Mouse (Mus musculus): Measurements from ENCODE around the gene Spag8. TPM values are rescaled to one million over a fixed set of nuclear protein-coding genes. Genes with fewer than 3 reads are reported as not detected.
A peak's percentile ranks its signal among the peaks of the same experiment; 100 is the strongest.

The Spag8 gene
- polyA plus RNA-seq, 1 experiment from 2014 or later = not detected

DNA sequence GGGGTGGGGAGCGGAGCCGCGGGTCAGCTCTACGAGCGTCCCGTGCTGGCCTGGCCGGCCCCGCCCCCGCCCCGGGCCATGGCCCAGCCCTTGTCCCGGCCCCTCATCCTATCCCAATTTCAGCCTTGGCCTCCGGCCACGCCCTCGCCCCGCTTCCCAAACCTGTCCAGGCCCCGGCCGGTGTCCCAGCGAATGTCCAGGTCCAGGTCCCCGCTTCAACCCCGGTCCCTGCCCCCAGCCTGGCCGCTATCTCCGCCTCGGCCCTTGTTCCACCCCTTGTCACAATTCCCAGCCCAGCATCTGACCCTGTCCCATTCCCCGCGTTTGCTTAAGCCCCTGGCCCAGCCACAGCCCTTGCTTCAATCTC, 16.0 kb upstream of the Spag8 start:
- WGBS (ENCODE audit: missing documents) = 1% methylated on average over 25 of the region's 25 CpGs
- H3K36me3 ChIP-seq (ENCODE audit: inconsistent target) = no peaks in the 10 kb centered on the region
- peak overlapping the region; percentile 19; the same call in 1 of the 2 replicates for H3K4me3 ChIP-seq (ENCODE audit: inconsistent target)
- H3K27ac ChIP-seq = no peak overlapping the region
- no peaks in the 10 kb centered on the region for H3K79me2 ChIP-seq (ENCODE audit: inconsistent target)

DNA sequence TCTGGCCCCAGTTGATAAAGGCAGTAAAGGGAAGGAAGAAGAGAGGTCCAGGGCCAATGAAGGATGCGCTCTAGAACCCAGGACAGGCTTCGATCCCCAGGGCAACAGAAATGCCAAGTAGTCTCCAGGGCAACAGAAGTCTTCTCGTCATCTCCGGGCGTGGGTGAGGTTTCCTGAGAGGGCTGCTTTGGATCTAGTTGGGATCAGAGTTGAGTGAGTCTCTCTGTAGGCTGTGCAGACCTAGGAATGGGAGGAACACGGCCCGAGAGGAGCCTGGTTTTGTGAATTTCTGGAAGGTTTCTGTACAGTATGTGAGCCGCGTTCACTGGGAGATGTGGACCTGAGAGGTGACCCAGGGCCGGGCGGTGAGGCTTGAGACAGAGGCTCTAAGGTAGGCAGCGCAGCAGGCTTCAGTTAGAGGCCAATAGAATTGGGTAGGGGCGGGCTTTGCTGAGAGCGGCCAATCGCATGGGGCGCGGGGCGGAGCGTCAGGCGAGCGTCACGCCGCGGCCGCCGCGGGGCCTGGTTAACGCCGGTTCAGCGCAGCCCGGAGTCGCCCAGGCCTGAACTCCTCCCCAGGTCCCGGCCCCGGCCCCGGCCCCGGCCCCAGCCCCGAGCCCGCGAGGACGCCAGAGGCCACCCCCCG, 15.5 kb upstream of the Spag8 start, which contains the start of the genes Tmem8b and Fam221b:
Gene Tmem8b (plus strand): TSS at position 190 of the 646 bp plus-strand sequence.
Gene Fam221b (minus strand): TSS at position 364 of the 646 bp plus-strand sequence.
- peak within 1 kb of the TSS; percentile 19; the same call in 1 of the 2 replicates for H3K4me3 ChIP-seq (ENCODE audit: inconsistent target)
- WGBS (ENCODE audit: missing documents) = 4% methylated on average over 41 of the region's 41 CpGs
- H3K36me3 ChIP-seq (ENCODE audit: inconsistent target) = no peaks in the 10 kb centered on the region
- H3K27ac ChIP-seq = no peak within 1 kb of the TSS
- H3K79me2 ChIP-seq (ENCODE audit: inconsistent target) = no peaks in the 10 kb centered on the region

DNA sequence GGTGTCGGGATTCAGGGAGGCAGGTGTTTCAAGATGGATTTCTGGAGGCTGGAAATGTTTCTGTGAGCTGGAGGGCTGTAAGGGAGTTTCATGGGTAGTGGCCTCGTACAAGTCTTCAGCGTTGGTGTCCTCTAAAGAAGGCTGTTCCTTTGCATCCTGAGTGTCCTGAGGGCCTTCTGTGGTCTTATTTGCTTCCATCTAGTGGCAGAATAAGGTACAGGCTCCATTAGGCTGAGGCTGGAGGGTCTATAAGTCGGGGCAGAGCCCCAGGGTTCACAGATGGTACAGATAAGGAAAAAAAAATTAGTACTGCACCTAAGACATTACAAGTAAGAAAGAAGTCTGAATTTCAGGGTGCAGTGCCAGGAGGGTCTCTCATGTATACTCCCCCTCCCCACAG, 13.0 kb upstream of the Spag8 start:
- Histone ChIP-seq H3K4me3 (ENCODE audit: inconsistent target) (no peak overlapping the region), H3K79me2 (ENCODE audit: inconsistent target) (no peaks in the 10 kb centered on the region), H3K36me3 (ENCODE audit: inconsistent target) (no peaks in the 10 kb centered on the region), H3K27ac (no peak overlapping the region)
- WGBS (ENCODE audit: missing documents) = 24% methylated on average over 4 of the region's 4 CpGs

DNA sequence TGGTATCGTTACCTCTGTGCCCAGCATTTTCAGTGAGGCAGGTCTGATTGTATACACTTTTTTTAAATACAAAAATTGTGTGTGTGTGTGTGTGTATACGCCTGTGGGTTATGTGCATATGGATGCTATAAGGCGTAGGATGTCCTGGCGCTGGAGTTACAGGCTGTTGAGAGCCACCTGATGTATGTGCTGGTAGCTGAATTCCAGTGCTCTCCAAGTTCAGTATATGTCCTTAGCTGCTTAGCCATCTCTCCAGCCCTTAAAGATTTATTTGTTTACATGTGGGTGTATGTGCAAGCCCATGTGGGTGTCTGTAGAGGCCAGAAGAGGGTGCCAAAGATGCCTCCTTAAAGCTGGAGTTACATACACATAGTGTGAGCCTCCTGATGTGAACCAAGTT, 3.8 kb upstream of the Spag8 start:
- Histone ChIP-seq H3K4me3 (ENCODE audit: inconsistent target) (peak overlapping the region; percentile 64; the same call in 1 of the 2 replicates), H3K27ac (no peak overlapping the region), H3K79me2 (ENCODE audit: inconsistent target) (no peaks in the 10 kb centered on the region), H3K36me3 (ENCODE audit: inconsistent target) (no peaks in the 10 kb centered on the region)
- 66% methylated on average over 4 of the region's 4 CpGs for WGBS (ENCODE audit: missing documents)

DNA sequence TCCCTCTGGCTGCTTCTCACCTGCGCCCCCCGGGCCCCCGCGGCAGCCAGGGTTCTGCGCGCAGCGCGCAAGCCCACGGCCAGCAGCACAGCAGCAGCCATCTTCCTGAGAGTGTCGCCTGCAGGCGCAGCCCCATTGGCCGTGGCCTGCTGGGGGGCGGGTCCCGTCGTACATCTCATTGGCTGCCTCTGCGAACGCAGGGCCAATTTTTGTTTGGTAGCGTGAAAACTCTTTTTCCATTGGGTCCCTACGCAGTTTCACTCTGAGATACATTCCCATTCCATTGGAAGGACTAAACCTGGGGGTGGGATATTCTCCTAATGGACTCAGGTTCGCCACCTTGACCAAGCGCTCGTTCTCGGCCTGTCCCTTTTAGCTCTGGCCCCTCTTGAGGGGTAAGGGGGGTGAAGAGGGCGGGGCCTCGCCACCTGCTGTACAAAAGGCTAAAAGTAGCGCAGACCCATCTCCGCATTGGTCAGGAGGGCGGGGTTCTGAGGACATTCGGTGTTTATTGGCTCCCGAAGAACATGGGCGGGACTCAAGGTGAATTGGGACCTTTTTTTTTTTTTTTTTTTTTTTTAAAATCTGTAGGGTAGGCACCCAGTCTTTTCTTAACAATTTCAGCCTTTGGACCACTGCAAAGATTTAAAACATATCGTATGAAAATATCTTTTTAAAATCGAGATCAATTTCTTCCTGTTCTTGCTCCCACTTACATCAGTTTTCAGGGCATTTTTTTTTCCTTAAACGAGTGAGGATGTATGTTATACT, 3.1 kb upstream of the Spag8 start, which contains the start of gene Hint2:
Gene Hint2 (minus strand): TSS at position 128 of the 771 bp plus-strand sequence.
- 1% methylated on average over 34 of the region's 34 CpGs for WGBS (ENCODE audit: missing documents)
- Histone ChIP-seq H3K79me2 (ENCODE audit: inconsistent target) (no peaks in the 10 kb centered on the region), H3K27ac (no peak within 1 kb of the TSS), H3K4me3 (ENCODE audit: inconsistent target) (peak within 1 kb of the TSS; percentile 64), H3K36me3 (ENCODE audit: inconsistent target) (no peaks in the 10 kb centered on the region)

DNA sequence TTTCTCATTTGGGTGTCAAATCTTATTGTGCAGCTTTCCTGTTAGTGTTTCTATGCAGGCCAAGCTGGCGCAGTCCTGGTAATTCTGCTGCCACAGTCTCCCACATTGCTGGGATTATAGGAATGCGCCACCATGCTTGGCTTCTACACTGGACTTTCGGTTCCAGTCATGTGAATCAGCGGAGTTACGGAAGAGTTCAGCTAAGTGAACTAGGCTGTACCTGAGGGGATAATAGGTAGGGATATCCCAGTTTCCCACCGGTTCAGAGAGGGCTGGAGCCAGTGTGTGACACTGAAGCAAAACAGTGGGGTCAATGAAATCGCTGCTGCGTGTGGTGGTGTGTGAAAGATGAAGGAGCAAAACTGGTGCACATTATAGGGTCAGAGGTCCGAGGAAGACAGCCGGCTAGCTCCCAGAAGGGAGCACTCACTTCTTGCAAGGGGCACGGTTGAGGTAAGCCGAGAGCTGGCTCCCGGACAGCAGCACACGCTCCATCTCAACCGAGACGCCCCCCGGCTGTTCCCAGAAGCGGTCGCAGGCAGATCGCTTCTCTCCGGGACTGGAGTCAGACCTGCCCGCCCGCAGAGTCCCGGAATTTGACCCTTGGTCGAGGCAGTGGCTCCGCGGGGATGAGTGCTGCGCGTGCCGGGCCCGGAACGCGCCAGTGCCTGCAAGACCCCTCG, 2.4 kb upstream of the Spag8 start:
- H3K79me2 ChIP-seq (ENCODE audit: inconsistent target) = no peaks in the 10 kb centered on the region
- no peak overlapping the region for H3K27ac ChIP-seq
- H3K4me3 ChIP-seq (ENCODE audit: inconsistent target) = peak overlapping the region; percentile 64
- no peaks in the 10 kb centered on the region for H3K36me3 ChIP-seq (ENCODE audit: inconsistent target)
- WGBS (ENCODE audit: missing documents) = 10% methylated on average over 34 of the region's 34 CpGs

DNA sequence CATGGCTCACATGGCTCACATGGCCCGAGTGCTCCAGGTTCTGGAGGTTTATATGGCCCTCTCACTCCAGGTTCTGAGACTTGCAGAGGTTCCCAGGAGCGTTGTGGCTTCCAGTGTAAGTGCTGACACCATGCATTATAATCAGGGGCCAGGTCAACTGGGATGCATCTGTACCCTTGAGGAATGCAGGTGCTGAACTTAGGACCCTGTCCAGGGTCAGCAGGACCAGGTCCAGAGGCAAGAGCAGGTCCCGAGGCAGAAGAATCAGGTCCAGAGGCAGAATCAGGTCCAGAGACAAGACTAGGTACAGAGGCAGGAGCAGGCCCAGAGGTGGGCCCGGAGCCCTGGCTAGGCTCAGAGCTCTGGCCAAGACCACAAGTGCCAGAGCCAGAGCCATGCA, 668 bp downstream of the Spag8 start:
- Histone ChIP-seq H3K79me2 (ENCODE audit: inconsistent target) (no peaks in the 10 kb centered on the region), H3K4me3 (ENCODE audit: inconsistent target) (no peak overlapping the region), H3K27ac (no peak overlapping the region), H3K36me3 (ENCODE audit: inconsistent target) (no peaks in the 10 kb centered on the region)
- 96% methylated on average over 4 of the region's 4 CpGs for WGBS (ENCODE audit: missing documents)

DNA sequence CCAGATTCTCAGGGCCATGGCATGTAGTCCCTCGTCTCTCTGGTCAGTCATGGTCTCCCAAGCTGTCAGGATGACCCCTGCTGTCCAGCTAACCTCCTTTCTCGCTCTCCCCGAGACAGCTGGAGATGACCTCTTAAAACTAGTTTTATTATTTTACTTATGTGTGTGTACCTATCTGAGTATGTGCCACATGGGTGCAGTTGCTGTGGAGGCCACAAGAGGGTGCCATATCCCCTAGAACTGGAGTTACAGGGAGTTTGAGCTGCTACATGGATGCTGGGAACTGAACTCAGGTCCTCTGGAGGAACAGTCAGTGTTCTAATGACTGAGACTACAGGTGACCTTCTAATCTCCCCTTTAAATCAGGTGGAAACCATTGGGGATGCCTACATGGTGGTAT, 3.6 kb downstream of the Spag8 start:
- Histone ChIP-seq H3K27ac (no peak overlapping the region), H3K36me3 (ENCODE audit: inconsistent target) (no peaks in the 10 kb centered on the region), H3K4me3 (ENCODE audit: inconsistent target) (no peak overlapping the region), H3K79me2 (ENCODE audit: inconsistent target) (no peaks in the 10 kb centered on the region)
- WGBS (ENCODE audit: missing documents) = 97% methylated on average over 3 of the region's 3 CpGs

DNA sequence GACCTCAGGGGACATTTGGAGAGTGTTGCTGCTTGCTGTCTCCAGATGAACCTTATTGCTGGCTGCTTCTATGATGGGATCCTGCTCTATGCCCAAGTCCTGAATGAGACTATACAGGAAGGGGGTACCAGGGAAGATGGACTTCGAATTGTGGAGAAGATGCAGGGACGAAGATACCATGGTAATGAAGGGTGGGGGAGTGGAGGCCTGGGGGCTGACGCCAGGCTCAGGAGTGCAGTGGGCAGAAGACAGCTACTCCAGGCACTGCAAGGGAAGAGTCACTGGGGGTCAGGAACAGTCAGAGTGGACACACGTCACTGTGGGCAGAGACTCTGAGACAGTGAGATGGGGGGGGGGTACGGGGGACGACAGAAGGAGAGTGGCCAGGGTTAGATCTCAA, 12.9 kb downstream of the Spag8 start:
- H3K27ac ChIP-seq = no peak overlapping the region
- no peak overlapping the region for H3K4me3 ChIP-seq (ENCODE audit: inconsistent target)
- 96% methylated on average over 6 of the region's 6 CpGs for WGBS (ENCODE audit: missing documents)
- no peaks in the 10 kb centered on the region for H3K79me2 ChIP-seq (ENCODE audit: inconsistent target)
- no peaks in the 10 kb centered on the region for H3K36me3 ChIP-seq (ENCODE audit: inconsistent target)

DNA sequence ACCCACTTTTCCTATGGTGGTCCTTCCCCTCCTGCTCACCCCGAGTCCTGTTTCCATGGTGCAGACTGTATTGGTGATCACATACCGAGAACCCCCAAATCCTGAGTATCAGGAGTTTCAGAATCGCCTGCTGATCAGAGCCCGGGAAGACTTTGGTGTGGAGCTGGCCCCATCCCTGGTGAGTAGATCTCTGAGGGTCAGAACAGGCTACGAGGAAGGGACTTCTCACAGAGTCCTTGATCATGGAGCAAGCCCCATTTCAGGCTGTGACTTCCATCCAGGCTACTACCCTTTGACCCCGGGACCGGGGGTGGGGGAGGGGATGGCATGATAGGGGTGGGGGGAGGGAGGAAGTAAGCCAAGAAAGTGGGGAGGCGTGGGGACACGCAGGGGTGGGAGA, 13.3 kb downstream of the Spag8 start:
- Histone ChIP-seq H3K4me3 (ENCODE audit: inconsistent target) (no peak overlapping the region), H3K79me2 (ENCODE audit: inconsistent target) (no peaks in the 10 kb centered on the region), H3K36me3 (ENCODE audit: inconsistent target) (no peaks in the 10 kb centered on the region), H3K27ac (no peak overlapping the region)
- 86% methylated on average over 9 of the region's 9 CpGs for WGBS (ENCODE audit: missing documents)

DNA sequence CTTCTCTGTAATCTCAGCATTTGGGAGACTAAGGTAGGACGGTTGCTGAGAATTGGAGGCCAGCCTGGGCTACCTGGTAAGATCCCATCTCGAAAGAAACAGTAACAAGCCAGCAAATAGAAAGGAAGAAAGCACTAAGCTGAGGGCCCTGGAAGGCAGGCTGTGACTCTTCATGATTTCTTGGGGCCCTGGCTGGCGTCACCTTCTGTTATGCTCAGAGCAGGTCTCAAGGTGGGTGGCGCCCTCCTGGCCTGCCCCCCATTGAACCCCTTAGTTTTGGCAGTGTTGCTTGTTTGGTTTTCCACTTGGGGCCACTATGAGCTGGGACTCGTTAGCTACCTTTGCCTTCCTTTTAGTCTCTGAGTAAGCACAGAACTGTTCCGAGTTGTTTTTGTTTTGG, 16.6 kb downstream of the Spag8 start:
- Histone ChIP-seq H3K79me2 (ENCODE audit: inconsistent target) (no peaks in the 10 kb centered on the region), H3K27ac (no peak overlapping the region), H3K4me3 (ENCODE audit: inconsistent target) (no peak overlapping the region), H3K36me3 (ENCODE audit: inconsistent target) (no peaks in the 10 kb centered on the region)
- whole genome bisulfite sequencing (ENCODE audit: missing documents) = 88% methylated on average over 6 of the region's 6 CpGs

DNA sequence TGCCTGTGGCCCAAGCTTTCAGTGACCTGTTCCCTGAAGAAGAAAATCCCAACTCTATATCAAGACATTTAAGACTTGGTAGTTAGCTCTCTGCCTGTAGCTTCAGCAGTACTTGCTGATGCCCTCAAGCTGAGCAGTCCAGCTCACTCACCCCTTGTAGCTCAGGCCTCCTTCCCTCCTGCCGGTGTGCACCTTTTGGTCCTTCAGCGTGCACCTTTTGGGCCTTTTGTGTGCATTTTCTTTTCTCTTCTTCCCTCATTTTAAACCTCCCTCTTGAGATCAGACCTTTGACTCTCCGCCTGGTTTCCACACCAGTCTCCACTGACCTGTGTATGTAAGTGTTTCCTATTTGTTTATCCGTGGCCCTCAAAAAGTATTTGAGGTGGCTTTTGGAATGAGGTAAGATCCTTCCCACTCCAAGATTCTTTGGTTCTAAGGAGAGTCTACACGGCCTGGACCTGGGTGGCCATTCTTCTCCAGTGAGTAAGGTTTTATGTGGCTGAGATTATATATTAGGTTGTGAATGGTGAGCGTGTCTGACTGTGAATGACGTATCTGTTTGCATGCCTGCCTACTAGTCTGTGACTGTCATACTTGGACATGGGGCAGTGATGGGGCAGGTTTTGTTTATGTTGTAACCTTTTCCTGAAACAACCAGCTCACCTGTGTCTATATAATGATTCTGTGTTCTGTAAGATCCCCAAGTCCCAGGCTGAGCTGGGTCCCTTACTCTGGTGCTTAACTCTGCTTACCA, 18.6 kb downstream of the Spag8 start:
- Histone ChIP-seq H3K79me2 (ENCODE audit: inconsistent target) (no peaks in the 10 kb centered on the region), H3K4me3 (ENCODE audit: inconsistent target) (no peak overlapping the region), H3K27ac (no peak overlapping the region), H3K36me3 (ENCODE audit: inconsistent target) (no peaks in the 10 kb centered on the region)
- 92% methylated on average over 7 of the region's 7 CpGs for WGBS (ENCODE audit: missing documents)

DNA sequence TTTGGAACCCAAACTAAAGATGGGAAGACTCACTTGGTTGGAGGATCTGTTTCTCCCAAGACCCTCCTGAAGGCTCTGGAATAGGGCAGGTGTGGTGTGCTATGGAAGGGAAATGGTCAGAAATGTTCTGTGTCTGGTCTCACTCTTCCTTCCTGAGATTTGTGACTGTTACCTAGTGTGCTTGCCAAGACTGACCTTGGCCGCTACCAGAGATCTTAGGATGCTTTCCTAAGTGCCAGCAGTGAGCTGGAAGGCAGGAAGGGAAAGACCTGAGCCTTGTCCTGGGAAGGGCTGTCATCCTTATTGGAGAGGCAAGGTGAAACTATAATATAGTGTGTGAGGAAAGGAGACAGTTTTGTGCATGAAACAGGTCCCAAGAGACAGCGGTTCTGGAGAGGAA, 19.7 kb downstream of the Spag8 start:
- no peaks in the 10 kb centered on the region for H3K36me3 ChIP-seq (ENCODE audit: inconsistent target)
- H3K27ac ChIP-seq = no peak overlapping the region
- H3K79me2 ChIP-seq (ENCODE audit: inconsistent target) = no peaks in the 10 kb centered on the region
- 88% methylated on average over 2 of the region's 2 CpGs for WGBS (ENCODE audit: missing documents)
- H3K4me3 ChIP-seq (ENCODE audit: inconsistent target) = no peak overlapping the region

DNA sequence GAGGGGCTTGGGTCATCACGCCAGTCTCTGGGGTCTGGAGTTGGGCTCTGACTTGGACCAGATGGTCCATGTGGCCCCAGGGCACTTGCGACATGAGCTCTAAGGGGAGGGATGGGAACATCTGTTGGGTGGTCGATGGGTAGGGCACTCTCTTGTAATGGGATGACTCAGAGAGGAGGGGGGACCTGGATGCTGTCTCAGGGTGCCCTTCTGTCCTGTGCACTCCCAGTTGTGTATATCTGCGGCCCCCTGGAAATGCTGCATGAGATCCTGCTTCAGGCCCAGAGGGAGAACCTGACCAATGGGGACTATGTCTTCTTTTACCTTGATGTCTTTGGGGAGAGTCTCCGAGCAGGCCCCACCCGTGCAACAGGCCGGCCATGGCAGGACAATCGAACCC, 20.1 kb downstream of the Spag8 start:
- no peak overlapping the region for H3K4me3 ChIP-seq (ENCODE audit: inconsistent target)
- H3K27ac ChIP-seq = no peak overlapping the region
- H3K79me2 ChIP-seq (ENCODE audit: inconsistent target) = no peaks in the 10 kb centered on the region
- H3K36me3 ChIP-seq (ENCODE audit: inconsistent target) = no peaks in the 10 kb centered on the region
- WGBS (ENCODE audit: missing documents) = 89% methylated on average over 8 of the region's 8 CpGs

All from macrophage (primary cell).